Mouse (Mus musculus): ENCODE results near the gene Clptm1. TPM values are rescaled to one million over a fixed set of nuclear protein-coding genes. Genes with fewer than 3 reads are reported as not detected.

Gene Clptm1
- total and polyA plus RNA-seq, 2 experiments from 2014 or later: 71.5 to 97.9 TPM

- TF ChIP-seq CTCF (IDR thresholded peaks at IDR 0.05; ENCODE audit: low read depth): no peak
- no peak for TF ChIP-seq EP300 (IDR thresholded peaks at IDR 0.05; ENCODE audit: low read depth)
- H3K27me3 ChIP-seq (ENCODE audit: control insufficient read depth, insufficient read depth, low read length): no peaks in the 10 kb centered on the region
- peak overlapping the region; percentile 91 for H3K27ac ChIP-seq (ENCODE audit: low read depth)
- 16% methylated on average over 17 of the region's 17 CpGs for WGBS
- peaks cover 13% of the 10 kb centered on the region; the same call in 1 of the 2 replicates for H3K36me3 ChIP-seq (replicated peaks; ENCODE audit: control insufficient read depth, insufficient read depth, low read length)
- H3K4me3 ChIP-seq (ENCODE audit: low read depth, low read length): peak overlapping the region; percentile 84
- 0 out of 2 replicates have a peak, but pooled peaks cover 4% of the 10 kb centered on the region for H3K4me1 ChIP-seq (ENCODE audit: control insufficient read depth, insufficient read depth)
- no peak overlapping the region for H3K9ac ChIP-seq (replicated peaks; ENCODE audit: low read depth, low read length)
- ATAC-seq (ENCODE audit: insufficient read depth, low read depth) (no peak), DNase-seq (ENCODE audit: low spot score) (no peak)
- no peaks in the 10 kb centered on the region for H3K9me3 ChIP-seq (replicated peaks; ENCODE audit: control insufficient read depth, low read length)
- peak overlapping the region; percentile 99 for H3K4me2 ChIP-seq (ENCODE audit: low read depth, low read length)
Measured at GRCm38 (mm10) chr7:19628192-19628535, 36.7 kb downstream of the Clptm1 start.

- Histone ChIP-seq H3K27me3 (ENCODE audit: control insufficient read depth, insufficient read depth, low read length) (no peaks in the 10 kb centered on the region), H3K27ac (ENCODE audit: low read depth) (no peak overlapping the region; the same call in 1 of the 2 replicates), H3K4me1 (ENCODE audit: control insufficient read depth, insufficient read depth) (0 out of 2 replicates have a peak, but pooled peaks cover 4% of the 10 kb centered on the region), H3K36me3 (replicated peaks; ENCODE audit: control insufficient read depth, insufficient read depth, low read length) (peaks cover 8% of the 10 kb centered on the region; the same call in 1 of the 2 replicates), H3K9ac (replicated peaks; ENCODE audit: low read depth, low read length) (no peak overlapping the region), H3K9me3 (replicated peaks; ENCODE audit: control insufficient read depth, low read length) (no peaks in the 10 kb centered on the region), H3K4me2 (ENCODE audit: low read depth, low read length) (peak overlapping the region; percentile 99; the same call in 1 of the 2 replicates), H3K4me3 (ENCODE audit: low read depth, low read length) (peak overlapping the region; percentile 84)
- WGBS: 60% methylated on average over 3 of the region's 3 CpGs
- TF ChIP-seq EP300 (IDR thresholded peaks at IDR 0.05; ENCODE audit: low read depth): no peak
- no peak for TF ChIP-seq CTCF (IDR thresholded peaks at IDR 0.05; ENCODE audit: low read depth)
- ATAC-seq (ENCODE audit: insufficient read depth, low read depth) (no peak), DNase-seq (ENCODE audit: low spot score) (no peak)
Measured at GRCm38 (mm10) chr7:19627721-19628120, 37.1 kb downstream of the Clptm1 start.

- Histone ChIP-seq H3K4me2 (ENCODE audit: low read depth, low read length) (no peak overlapping the region), H3K9me3 (replicated peaks; ENCODE audit: control insufficient read depth, low read length) (no peaks in the 10 kb centered on the region), H3K27ac (ENCODE audit: low read depth) (no peak overlapping the region), H3K4me1 (ENCODE audit: control insufficient read depth, insufficient read depth) (no peaks in the 10 kb centered on the region), H3K36me3 (replicated peaks; ENCODE audit: control insufficient read depth, insufficient read depth, low read length) (no peaks in the 10 kb centered on the region), H3K9ac (replicated peaks; ENCODE audit: low read depth, low read length) (no peak overlapping the region), H3K4me3 (ENCODE audit: low read depth, low read length) (no peak overlapping the region), H3K27me3 (ENCODE audit: control insufficient read depth, insufficient read depth, low read length) (no peaks in the 10 kb centered on the region)
- TF ChIP-seq EP300 (IDR thresholded peaks at IDR 0.05; ENCODE audit: low read depth) (no peak), CTCF (IDR thresholded peaks at IDR 0.05; ENCODE audit: low read depth) (no peak)
- ATAC-seq (ENCODE audit: insufficient read depth, low read depth) (no peak), DNase-seq (ENCODE audit: low spot score) (no peak)
- 58% methylated on average over 2 of the region's 2 CpGs for whole genome bisulfite sequencing
Measured at GRCm38 (mm10) chr7:19623433-19623832, 41.4 kb downstream of the Clptm1 start.

- H3K27me3 ChIP-seq (ENCODE audit: control insufficient read depth, insufficient read depth, low read length): no peaks in the 10 kb centered on the region
- no peaks in the 10 kb centered on the region for H3K9me3 ChIP-seq (replicated peaks; ENCODE audit: control insufficient read depth, low read length)
- no peak for TF ChIP-seq CTCF (IDR thresholded peaks at IDR 0.05; ENCODE audit: low read depth)
- no peak for TF ChIP-seq EP300 (IDR thresholded peaks at IDR 0.05; ENCODE audit: low read depth)
- DNase-seq (ENCODE audit: low spot score) (no peak), ATAC-seq (ENCODE audit: insufficient read depth, low read depth) (no peak)
- H3K4me2 ChIP-seq (ENCODE audit: low read depth, low read length): no peak overlapping the region
- no peaks in the 10 kb centered on the region for H3K4me1 ChIP-seq (ENCODE audit: control insufficient read depth, insufficient read depth)
- H3K36me3 ChIP-seq (replicated peaks; ENCODE audit: control insufficient read depth, insufficient read depth, low read length): no peaks in the 10 kb centered on the region
- no peak overlapping the region for H3K27ac ChIP-seq (ENCODE audit: low read depth)
- WGBS: 43% methylated on average over 6 of the region's 6 CpGs
- no peak overlapping the region for H3K9ac ChIP-seq (replicated peaks; ENCODE audit: low read depth, low read length)
- H3K4me3 ChIP-seq (ENCODE audit: low read depth, low read length): no peak overlapping the region
Measured at GRCm38 (mm10) chr7:19622241-19622640, 42.6 kb downstream of the Clptm1 start.

GRCm38 (mm10) chr7:19620811-19621210 lies 44.0 kb downstream of the Clptm1 start:
- Histone ChIP-seq H3K27me3 (ENCODE audit: control insufficient read depth, insufficient read depth, low read length) (no peaks in the 10 kb centered on the region), H3K4me2 (ENCODE audit: low read depth, low read length) (no peak overlapping the region), H3K9ac (replicated peaks; ENCODE audit: low read depth, low read length) (no peak overlapping the region), H3K4me1 (ENCODE audit: control insufficient read depth, insufficient read depth) (no peaks in the 10 kb centered on the region), H3K4me3 (ENCODE audit: low read depth, low read length) (no peak overlapping the region), H3K36me3 (replicated peaks; ENCODE audit: control insufficient read depth, insufficient read depth, low read length) (no peaks in the 10 kb centered on the region), H3K9me3 (replicated peaks; ENCODE audit: control insufficient read depth, low read length) (no peaks in the 10 kb centered on the region), H3K27ac (ENCODE audit: low read depth) (no peak overlapping the region)
- TF ChIP-seq CTCF (IDR thresholded peaks at IDR 0.05; ENCODE audit: low read depth) (no peak), EP300 (IDR thresholded peaks at IDR 0.05; ENCODE audit: low read depth) (no peak)
- DNase-seq (ENCODE audit: low spot score) (no peak), ATAC-seq (ENCODE audit: insufficient read depth, low read depth) (no peak)
- WGBS: 92% methylated on average over 7 of the region's 7 CpGs
